Mouse (Mus musculus): ENCODE results near the gene Ccdc51. TPM values are rescaled to one million over a fixed set of nuclear protein-coding genes. Genes with fewer than 3 reads are reported as not detected.

The Ccdc51 gene
- polyA plus RNA-seq, 1 experiment from 2014 or later, result 11.2 TPM

DNA sequence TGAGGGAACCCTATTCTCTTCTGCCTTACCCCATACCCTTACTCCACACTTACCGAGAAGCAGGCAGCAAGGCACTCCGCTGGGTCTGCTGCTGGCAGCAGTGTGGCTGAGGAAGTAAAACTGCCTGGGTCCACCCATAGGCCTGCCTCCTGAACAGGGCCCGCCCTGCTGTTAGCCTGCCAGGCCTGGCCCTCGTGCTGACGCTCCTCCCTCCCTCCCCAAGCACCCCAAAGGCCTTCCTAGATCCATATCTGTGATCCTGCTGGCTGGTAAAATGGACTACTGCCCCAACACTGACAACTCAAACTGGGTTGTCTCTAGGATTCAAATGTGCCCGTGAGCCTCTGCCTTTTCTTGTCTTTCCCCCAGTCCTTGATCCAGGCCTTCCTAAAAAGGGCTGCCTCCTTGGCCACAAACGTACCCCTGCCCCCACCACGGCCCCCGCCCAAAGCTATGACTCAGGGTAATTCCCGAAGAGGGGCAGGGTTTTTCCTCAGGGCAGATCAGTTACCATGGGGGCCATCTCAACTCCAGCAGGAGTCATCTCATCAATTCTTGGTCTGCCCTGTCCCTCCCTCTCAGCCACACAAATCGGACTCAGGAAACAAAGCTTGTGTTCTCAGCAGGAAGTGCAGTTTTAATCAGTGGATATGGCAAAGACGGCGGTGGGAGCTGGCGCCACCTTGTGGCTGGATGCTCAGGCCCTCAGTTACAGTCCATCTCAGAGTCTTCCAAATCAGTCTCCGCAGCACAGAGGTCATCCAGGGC lies 23.0 kb upstream of the Ccdc51 start, which contains the start of gene Trex1:
TSS of gene Trex1 (minus strand) at position 599 of the 768 bp plus-strand sequence.
- peak within 1 kb of the TSS; percentile 50 for H3K9ac ChIP-seq
- H3K27me3 ChIP-seq, result no peaks in the 10 kb centered on the region
- ATAC-seq (ENCODE audit: borderline replicate concordance, extremely low read depth, low FRiP score, low TSS enrichment), result peak; percentile 89
- peaks cover 19% of the 10 kb centered on the region for H3K4me1 ChIP-seq
- H3K4me3 ChIP-seq, result peak within 1 kb of the TSS; percentile 39
- 15% methylated on average over 15 of the region's 15 CpGs for WGBS
- peak within 1 kb of the TSS; percentile 60 for H3K4me2 ChIP-seq
- H3K27ac ChIP-seq, result peak within 1 kb of the TSS; percentile 89
- no peaks in the 10 kb centered on the region for H3K9me3 ChIP-seq
- peaks cover 46% of the 10 kb centered on the region for H3K36me3 ChIP-seq

- Histone ChIP-seq H3K4me3 (no peak overlapping the region), H3K27me3 (no peaks in the 10 kb centered on the region), H3K9ac (no peak overlapping the region), H3K4me1 (peaks cover 11% of the 10 kb centered on the region), H3K4me2 (no peak overlapping the region), H3K9me3 (no peaks in the 10 kb centered on the region), H3K27ac (no peak overlapping the region), H3K36me3 (peaks cover 56% of the 10 kb centered on the region)
- WGBS, result 88% methylated on average over 16 of the region's 16 CpGs
- no peak for ATAC-seq (ENCODE audit: borderline replicate concordance, extremely low read depth, low FRiP score, low TSS enrichment)
These were observed 22.0 kb upstream of the Ccdc51 start for GRCm38 (mm10) chr9:109060184-109060897.

DNA sequence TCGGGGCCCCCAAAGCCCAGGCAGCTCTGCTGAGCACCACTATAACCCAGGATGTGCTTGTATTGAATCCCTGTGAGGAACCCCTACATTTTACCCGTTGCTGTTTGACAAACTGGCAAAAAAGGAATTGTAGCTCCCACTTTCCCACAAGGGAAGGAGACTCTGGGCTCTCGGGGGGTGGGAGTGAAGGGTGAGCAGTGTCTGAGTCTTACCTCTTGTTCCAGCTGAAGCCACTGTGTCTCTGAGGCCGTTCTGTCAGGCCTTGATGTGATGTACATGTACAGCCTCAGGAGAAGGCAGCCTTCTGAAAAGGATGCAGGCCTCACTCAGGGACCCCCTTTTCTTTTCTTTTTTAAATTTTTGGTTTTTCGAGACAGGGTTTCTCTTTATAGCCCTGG lies 21.4 kb upstream of the Ccdc51 start:
- Histone ChIP-seq H3K4me3 (no peak overlapping the region), H3K9me3 (no peaks in the 10 kb centered on the region), H3K4me1 (peaks cover 10% of the 10 kb centered on the region; the same call in 1 of the 2 replicates), H3K4me2 (no peak overlapping the region), H3K9ac (no peak overlapping the region), H3K36me3 (peaks cover 62% of the 10 kb centered on the region), H3K27me3 (no peaks in the 10 kb centered on the region), H3K27ac (no peak overlapping the region)
- no peak for ATAC-seq (ENCODE audit: borderline replicate concordance, extremely low read depth, low FRiP score, low TSS enrichment)
- 84% methylated on average over 5 of the region's 5 CpGs for WGBS

- Histone ChIP-seq H3K4me3 (no peak overlapping the region), H3K27ac (no peak overlapping the region), H3K9me3 (no peaks in the 10 kb centered on the region), H3K27me3 (no peaks in the 10 kb centered on the region), H3K9ac (no peak overlapping the region), H3K4me1 (peaks cover 8% of the 10 kb centered on the region), H3K36me3 (peaks cover 80% of the 10 kb centered on the region), H3K4me2 (no peak overlapping the region)
- ATAC-seq (ENCODE audit: borderline replicate concordance, extremely low read depth, low FRiP score, low TSS enrichment), result no peak
- 92% methylated on average over 3 of the region's 3 CpGs for WGBS
These were observed 14.1 kb upstream of the Ccdc51 start for GRCm38 (mm10) chr9:109068095-109068735.

- Histone ChIP-seq H3K4me3 (peak within 1 kb of the TSS; percentile 72), H3K36me3 (peaks cover 34% of the 10 kb centered on the region), H3K4me2 (peak within 1 kb of the TSS; percentile 83), H3K27me3 (no peaks in the 10 kb centered on the region), H3K27ac (peak within 1 kb of the TSS; percentile 74), H3K9ac (peak within 1 kb of the TSS; percentile 85), H3K4me1 (peaks cover 18% of the 10 kb centered on the region), H3K9me3 (no peaks in the 10 kb centered on the region)
- WGBS, result under 1% methylated on average over 56 of the region's 57 CpGs
- ATAC-seq (ENCODE audit: borderline replicate concordance, extremely low read depth, low FRiP score, low TSS enrichment), result peak; percentile 96
These were observed 8.4 kb upstream of the Ccdc51 start, which contains the start of gene Atrip for GRCm38 (mm10) chr9:109073661-109074573. Gene Atrip, minus strand, starts transcription at chr9:109074124.

DNA sequence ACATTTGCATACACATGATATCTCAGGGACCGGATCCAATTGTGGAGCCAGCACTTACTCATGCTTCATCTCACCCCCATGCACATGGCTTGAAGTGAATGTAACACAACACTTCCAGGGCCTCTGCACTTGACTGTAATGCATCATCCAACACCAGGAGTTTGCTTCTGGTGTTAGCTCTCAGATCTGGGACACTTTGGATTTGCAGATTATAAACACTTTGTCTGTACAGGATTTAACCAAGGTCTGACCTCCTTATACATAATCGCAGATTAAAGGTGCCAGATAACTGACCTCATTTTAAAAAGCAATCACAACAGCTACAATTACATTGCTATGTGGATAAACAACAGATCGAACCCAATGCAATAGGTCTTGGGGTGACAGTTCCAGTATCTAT lies 1.8 kb upstream of the Ccdc51 start:
- H3K9ac ChIP-seq, result 0 out of 2 replicates have a peak overlapping the region, but pooled peaks have one; percentile 87
- H3K4me1 ChIP-seq, result peaks cover 18% of the 10 kb centered on the region
- ATAC-seq (ENCODE audit: borderline replicate concordance, extremely low read depth, low FRiP score, low TSS enrichment), result no peak
- H3K36me3 ChIP-seq, result peaks cover 16% of the 10 kb centered on the region
- H3K27ac ChIP-seq, result no peak overlapping the region
- 86% methylated on average over 3 of the region's 3 CpGs for WGBS
- no peaks in the 10 kb centered on the region for H3K9me3 ChIP-seq
- no peaks in the 10 kb centered on the region for H3K27me3 ChIP-seq
- 0 out of 2 replicates have a peak overlapping the region, but pooled peaks have one; percentile 90 for H3K4me3 ChIP-seq
- no peak overlapping the region for H3K4me2 ChIP-seq

- H3K4me3 ChIP-seq, result peak overlapping the region; percentile 90
- H3K4me1 ChIP-seq, result peaks cover 18% of the 10 kb centered on the region
- ATAC-seq (ENCODE audit: borderline replicate concordance, extremely low read depth, low FRiP score, low TSS enrichment), result 0 out of 2 replicates have a peak, but pooled peaks have one; percentile 6
- H3K27ac ChIP-seq, result peak overlapping the region; percentile 84
- peak overlapping the region; percentile 65 for H3K4me2 ChIP-seq
- H3K9ac ChIP-seq, result peak overlapping the region; percentile 87
- no peaks in the 10 kb centered on the region for H3K9me3 ChIP-seq
- 3% methylated on average over 11 of the region's 11 CpGs for WGBS
- H3K36me3 ChIP-seq, result peaks cover 16% of the 10 kb centered on the region
- no peaks in the 10 kb centered on the region for H3K27me3 ChIP-seq
These were observed 557 bp upstream of the Ccdc51 start for GRCm38 (mm10) chr9:109081749-109082123.

- ATAC-seq (ENCODE audit: borderline replicate concordance, extremely low read depth, low FRiP score, low TSS enrichment), result no peak
- H3K9ac ChIP-seq, result no peak overlapping the region
- no peak overlapping the region for H3K4me3 ChIP-seq
- H3K9me3 ChIP-seq, result no peaks in the 10 kb centered on the region
- H3K27me3 ChIP-seq, result no peaks in the 10 kb centered on the region
- peaks cover 8% of the 10 kb centered on the region for H3K36me3 ChIP-seq
- no peak overlapping the region for H3K4me2 ChIP-seq
- no peak overlapping the region for H3K27ac ChIP-seq
- peaks cover 30% of the 10 kb centered on the region for H3K4me1 ChIP-seq
- 13% methylated on average over 2 of the region's 2 CpGs for WGBS
These were observed 2.6 kb downstream of the Ccdc51 start for GRCm38 (mm10) chr9:109084922-109085321.

- Histone ChIP-seq H3K27ac (no peak overlapping the region), H3K36me3 (no peaks in the 10 kb centered on the region), H3K9ac (no peak overlapping the region), H3K4me2 (no peak overlapping the region), H3K4me3 (no peak overlapping the region), H3K27me3 (no peaks in the 10 kb centered on the region), H3K4me1 (peaks cover 23% of the 10 kb centered on the region), H3K9me3 (no peaks in the 10 kb centered on the region)
- no peak for ATAC-seq (ENCODE audit: borderline replicate concordance, extremely low read depth, low FRiP score, low TSS enrichment)
- WGBS, result 7% methylated on average over 5 of the region's 5 CpGs
These were observed 5.7 kb downstream of the Ccdc51 start for GRCm38 (mm10) chr9:109087987-109088386.

DNA sequence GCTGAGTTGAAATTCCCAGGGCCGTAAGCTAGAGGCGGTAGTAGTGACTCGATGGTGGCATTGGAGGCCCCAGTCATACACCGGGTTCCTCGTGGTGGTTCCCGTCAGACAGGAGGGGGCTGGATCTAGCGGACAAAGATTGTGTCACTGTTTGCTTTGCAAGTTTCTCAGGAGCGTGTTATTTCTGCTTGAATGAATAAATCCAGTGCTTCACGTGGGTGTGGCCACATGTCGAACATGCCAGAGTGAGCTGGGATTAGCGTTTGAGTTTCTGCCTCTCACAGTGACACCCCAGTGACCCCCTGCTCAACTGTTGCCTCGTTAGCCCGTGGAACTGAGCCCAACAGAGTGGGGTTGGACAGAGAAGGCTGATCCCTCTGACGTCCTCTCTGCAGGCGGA lies 8.2 kb downstream of the Ccdc51 start:
- no peak for ATAC-seq (ENCODE audit: borderline replicate concordance, extremely low read depth, low FRiP score, low TSS enrichment)
- Histone ChIP-seq H3K27me3 (no peaks in the 10 kb centered on the region), H3K27ac (no peak overlapping the region), H3K9me3 (no peaks in the 10 kb centered on the region), H3K9ac (no peak overlapping the region), H3K4me1 (peaks cover 38% of the 10 kb centered on the region), H3K4me2 (no peak overlapping the region), H3K36me3 (no peaks in the 10 kb centered on the region), H3K4me3 (no peak overlapping the region)
- 62% methylated on average over 15 of the region's 15 CpGs for WGBS

DNA sequence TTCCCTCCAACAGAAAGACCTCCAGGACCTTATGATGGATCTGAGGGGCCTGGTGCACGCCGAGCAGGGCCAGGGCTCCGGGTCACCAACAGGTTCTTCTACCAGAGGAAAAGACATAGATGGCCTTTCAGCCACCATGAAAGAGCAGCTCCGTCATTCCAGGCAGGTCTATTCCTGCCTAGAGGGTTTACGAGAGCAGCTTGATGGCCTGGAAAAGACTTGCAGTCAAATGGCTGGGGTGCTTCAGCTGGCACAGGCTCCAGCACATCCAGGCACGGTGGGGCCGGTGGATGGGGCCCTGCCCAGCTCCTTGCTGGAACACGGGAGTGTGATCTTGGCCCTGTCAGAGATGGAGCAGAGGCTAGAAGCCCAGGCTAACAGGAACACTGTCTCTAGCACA lies 9.5 kb downstream of the Ccdc51 start:
- no peak overlapping the region for H3K4me3 ChIP-seq
- no peaks in the 10 kb centered on the region for H3K27me3 ChIP-seq
- no peaks in the 10 kb centered on the region for H3K36me3 ChIP-seq
- 86% methylated on average over 8 of the region's 8 CpGs for WGBS
- ATAC-seq (ENCODE audit: borderline replicate concordance, extremely low read depth, low FRiP score, low TSS enrichment), result no peak
- H3K9ac ChIP-seq, result no peak overlapping the region
- H3K27ac ChIP-seq, result no peak overlapping the region
- peaks cover 44% of the 10 kb centered on the region for H3K4me1 ChIP-seq
- H3K9me3 ChIP-seq, result no peaks in the 10 kb centered on the region
- H3K4me2 ChIP-seq, result no peak overlapping the region

Measured in lung, embryonic 15.5 days (tissue).